Mouse (Mus musculus) adrenal gland, postnatal 36 days (tissue): ENCODE measurements around the gene Gm9803. TPM values are rescaled to one million over a fixed set of nuclear protein-coding genes. Genes with fewer than 3 reads are reported as not detected.

Source experiments
- total RNA-seq, 2 experiments: library from RNA; stranded (reverse); gene quantifications; 2 replicates each; pipeline ENCODE4 v1.2.3; 2021

Gm9803 gene
- total RNA-seq, 2 experiments from 2014 or later: 12.0 TPM; not detected in 1

Other genes starting within 250 kb of the Gm9803 start
- gene Bend3, start 45.3 kb upstream of the Gm9803 start, total RNA-seq: 1 to 10 TPM; 6.1 to 6.2 TPM
- gene 1700021F05Rik, start 16.9 kb downstream of the Gm9803 start, total RNA-seq: 10 to 100 TPM; 65.3 to 67.7 TPM
- gene Cd24a, start 54.2 kb downstream of the Gm9803 start, total RNA-seq: 10 to 100 TPM; 28.2 to 40.1 TPM